Mouse (Mus musculus) erythroblast, adult 5-6 weeks (primary cell): ENCODE data around the gene Amz1. TPM values are rescaled to one million over a fixed set of nuclear protein-coding genes. Genes with fewer than 3 reads are reported as not detected.

Experiments used
- ATAC-seq: replicated peaks from 2 replicates; pipeline ENCODE4 v1.8.0; 2016; ENCODE audit warnings: moderate number of reproducible peaks, mild to moderate bottlenecking, moderate TSS enrichment, inconsistent platforms; ENCODE audit not compliant: poor library complexity, low FRiP score, severe bottlenecking
- total RNA-seq, 2 experiments: library from RNA; stranded (forward) in 1 of 2; stranded (reverse) in 1 of 2; fragments of 150-400 nt in 1 of 2; fragments of 200-764, 138-1000 nt in 1 of 2; gene quantifications; 2 replicates each; pipeline versions ENCODE4 v1.2.3 to v1.2.4; 2015 to 2017; ENCODE audit warnings: low replicate concordance in 2 of 2

Amz1 gene
- total RNA-seq (2015; ENCODE audit: low replicate concordance) (0.38 and 6.1 TPM in 2 replicates), total RNA-seq (2017; ENCODE audit: low replicate concordance) (0.28 and 1.3 TPM in 2 replicates)

DNA sequence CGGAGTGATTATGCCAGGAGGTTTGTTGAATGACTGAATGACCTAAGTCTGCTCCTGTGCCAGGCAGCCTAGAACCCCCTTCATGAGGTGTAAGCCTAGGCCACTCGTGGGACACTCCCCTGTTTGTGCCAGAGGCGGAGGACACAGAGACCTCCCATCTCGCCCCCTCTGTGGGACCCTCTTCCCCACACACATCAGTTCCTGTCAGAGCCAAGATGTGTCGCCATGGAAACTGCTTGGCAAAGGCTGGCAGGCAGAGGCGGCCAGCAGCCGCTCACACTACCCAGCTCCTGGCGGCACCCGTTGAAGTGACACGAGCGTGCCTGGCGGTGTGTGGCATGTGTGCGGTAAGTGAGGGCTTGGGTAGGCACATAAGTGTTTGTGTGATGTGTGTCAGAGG lies at the start of gene Amz1:
Gene Amz1, plus strand, starts transcription at position 306 of the 400 bp plus-strand sequence.
- ATAC-seq, result no peak

DNA sequence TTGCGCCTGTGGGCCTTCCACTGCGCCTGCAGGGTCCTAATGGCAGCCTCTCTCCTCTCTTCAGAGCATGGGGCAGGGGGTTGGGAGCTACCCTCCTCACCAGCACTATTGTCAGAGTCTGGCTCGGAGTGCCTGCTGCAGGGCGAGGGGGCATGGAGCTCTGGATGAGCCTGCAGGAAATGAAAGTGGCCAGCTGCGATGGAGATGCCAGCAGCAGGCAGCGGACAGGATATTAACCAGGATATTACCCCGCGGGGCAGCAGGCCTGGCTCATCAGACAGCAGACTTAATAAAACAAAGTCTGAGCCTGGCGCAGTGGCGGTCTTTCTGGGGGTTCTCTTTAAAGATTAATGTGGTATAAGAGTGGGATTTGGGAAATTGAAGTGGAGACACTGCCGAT lies 48.8 kb upstream of the Amz1 start:
- no peak for ATAC-seq

DNA sequence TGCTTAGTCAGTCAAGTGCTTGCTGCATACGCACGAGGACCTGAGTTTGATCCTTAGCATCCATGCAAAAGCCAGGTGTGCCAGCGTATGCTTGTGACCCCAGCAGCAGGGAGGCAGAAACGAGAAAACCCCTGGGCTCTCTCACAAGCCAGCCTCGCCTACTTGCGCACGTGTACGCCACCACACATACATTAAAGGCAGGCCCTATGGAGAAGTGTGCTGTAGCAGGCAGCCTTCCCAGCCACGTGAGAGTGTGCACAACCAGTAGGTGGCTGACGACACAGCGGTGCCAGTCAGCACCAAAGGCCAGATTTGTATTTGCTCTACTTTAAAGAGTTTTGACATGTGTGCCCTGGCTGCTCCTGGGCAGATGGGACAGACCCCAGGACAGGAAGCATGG lies 48.3 kb upstream of the Amz1 start:
- no peak for ATAC-seq

DNA sequence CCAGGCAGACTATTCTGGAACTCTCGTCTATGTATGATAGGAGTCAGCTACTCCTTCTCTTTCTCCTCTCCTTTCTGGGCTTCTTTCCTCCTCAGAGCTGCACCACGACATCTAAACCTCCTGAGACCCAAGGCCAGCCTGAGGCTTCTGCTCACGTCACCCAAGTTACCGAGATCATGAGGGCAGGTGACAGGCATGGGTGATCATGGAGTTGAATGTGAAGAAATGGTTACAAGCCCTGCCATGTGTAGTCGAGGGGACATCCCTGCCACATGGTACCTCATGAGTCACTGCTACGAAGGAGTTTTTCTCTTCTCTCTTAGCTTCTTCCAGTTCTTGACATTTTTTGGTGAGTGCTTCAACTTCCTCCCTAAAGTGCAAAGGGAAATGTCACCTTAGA lies 46.8 kb upstream of the Amz1 start:
- no peak for ATAC-seq

DNA sequence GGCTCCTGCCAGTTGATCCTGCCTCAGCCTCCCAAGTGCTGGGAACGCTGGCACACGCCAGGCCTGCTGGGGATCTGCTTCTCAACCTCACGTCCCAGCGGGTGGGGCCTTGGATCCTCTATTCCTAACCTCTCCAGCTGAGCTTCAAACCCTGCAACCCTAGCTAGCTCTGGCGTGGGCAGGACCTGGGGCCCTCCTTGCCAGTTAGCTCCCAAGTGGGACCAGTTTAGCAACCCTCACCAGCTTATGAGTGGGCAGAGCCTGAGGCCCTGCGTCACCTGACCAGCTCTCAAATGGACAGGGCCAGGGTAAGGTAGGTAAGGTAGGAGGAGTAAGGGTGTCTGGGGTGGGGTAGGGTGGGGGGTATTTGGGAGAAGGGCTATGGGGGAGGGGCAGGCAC lies 43.9 kb upstream of the Amz1 start:
- ATAC-seq, result no peak

DNA sequence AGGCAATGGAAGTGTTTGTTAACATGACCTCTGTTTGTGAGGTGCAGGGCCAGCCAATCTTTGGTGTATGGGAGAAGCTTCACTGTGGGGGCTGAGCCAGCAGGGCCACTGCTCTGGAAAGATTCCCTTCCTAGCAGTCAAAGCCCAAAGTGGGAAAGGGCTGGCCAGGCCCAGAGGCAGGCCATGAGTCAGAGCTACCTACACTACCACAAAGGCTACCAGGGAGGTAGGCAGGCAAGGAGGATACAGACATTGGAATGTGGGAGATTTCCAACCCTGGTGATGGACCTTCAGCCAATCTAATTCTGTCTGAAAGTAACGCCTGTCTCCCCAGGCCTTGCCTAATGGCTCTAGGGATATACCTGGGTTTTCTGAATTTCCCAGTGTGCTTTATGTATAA lies 43.0 kb upstream of the Amz1 start:
- ATAC-seq, result no peak

DNA sequence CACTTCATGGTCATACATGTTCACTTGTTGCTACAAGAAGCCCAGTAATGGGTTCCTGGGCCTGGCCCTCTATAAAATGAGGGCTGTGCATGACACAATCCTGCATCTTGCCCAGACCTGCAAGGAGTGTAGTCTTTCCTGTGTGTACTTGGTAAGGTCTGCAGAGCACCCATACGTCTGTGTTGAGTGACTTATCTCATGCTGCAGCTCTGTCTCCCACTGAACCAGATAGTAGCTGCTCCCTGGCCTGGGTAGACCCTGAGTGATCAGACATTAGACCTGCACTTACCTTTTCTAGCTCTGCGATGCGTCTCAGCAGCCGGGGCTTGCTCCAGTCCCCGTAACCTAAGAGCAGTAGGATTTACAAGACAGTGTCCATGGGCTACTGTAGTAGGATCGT lies 41.8 kb upstream of the Amz1 start:
- ATAC-seq, result no peak

DNA sequence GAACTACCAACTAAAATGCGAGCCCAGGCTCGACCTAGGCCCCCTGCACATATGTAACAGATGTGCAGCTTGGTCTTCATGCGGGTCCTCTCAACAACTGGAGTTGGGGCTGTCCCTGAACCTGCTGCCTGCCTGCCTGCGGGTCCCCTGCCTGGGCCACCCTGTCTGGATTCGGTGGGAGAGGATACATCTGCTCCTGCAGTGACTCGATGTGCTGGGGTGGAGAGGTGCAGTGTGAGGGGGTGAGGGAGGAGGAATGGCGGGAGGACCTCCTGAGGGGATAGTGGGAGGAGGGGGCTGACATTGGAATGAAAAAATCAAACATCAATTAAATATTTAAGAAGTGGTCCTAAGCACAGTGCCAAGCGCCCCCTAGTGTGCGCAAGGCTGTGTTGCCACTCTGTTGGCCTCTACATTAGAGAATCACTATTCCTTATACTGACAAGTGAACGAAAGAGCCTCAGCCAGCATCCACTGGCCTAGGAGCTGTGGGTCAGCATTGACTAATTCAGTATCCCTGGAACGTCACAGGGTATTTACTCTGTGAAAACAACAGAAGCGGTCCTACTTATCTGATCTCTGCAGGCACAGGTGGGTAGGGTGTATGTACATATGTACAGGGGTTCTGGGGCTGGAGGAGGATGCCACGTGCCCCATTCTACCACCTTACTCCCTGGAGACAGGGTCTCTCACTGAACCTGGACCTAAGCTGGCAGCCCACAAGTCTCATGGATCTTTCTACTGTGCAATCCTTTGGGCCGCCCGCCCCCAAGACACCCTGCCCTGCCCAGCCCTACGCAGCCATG lies 39.4 kb upstream of the Amz1 start:
- peak; percentile 62; the same call in 1 of the 2 replicates for ATAC-seq

DNA sequence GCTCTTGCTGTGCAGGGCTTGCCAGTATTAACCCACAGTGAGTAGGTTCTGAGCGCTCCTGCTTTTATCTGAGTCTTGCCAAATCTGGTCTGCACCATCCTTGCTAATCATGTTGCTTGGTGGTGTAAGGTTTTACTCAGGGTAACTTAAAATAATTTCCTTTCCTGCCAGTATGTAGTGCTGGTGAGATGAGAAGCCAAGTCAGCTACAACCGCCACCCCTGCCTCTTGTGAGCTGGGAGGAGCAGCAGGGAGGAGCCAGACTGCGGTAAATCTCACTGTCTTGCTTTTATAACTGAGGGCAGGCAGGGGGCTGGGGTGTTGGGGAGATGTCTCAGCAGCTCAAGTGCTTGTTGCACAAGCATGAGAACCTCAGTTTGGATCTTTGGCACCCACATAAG lies 35.5 kb upstream of the Amz1 start:
- no peak for ATAC-seq

DNA sequence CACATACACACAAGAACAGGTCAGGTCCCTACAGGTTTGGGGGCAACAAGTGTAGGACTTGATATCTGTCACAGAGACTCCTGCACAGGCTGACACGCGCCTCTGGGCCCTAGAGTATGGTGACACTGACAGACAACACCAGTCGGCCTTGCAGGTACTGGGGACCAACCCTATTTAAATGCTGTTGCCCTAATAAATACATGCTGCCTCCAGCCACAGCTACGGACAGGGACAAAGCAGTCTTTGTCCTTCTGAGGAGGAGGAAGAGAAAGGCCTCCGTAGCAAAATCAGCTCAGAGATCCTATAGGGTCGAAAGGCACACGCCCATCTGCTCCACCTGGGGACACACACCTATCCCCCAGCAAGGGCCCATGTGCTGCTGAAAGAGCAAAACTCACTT lies 27.9 kb upstream of the Amz1 start:
- ATAC-seq, result no peak

DNA sequence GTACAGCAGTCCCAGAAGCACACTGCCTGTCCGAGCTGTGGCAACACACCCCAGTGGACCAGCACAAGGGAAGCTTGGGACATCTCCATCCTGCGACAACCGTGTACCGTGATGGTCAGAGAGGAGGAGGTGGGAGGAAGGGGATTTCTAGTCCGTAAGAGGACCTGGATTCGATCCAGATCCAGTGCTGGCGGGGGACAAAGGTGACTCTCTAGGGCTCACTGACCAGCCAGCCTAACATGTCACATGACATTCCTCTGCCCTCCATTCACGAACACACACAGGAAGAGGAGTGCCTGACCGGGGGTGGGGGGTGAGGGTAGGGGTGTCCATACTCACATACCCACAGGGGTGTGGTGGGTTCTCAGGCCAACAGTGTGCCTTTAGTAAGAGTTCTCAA lies 24.2 kb upstream of the Amz1 start:
- no peak for ATAC-seq

DNA sequence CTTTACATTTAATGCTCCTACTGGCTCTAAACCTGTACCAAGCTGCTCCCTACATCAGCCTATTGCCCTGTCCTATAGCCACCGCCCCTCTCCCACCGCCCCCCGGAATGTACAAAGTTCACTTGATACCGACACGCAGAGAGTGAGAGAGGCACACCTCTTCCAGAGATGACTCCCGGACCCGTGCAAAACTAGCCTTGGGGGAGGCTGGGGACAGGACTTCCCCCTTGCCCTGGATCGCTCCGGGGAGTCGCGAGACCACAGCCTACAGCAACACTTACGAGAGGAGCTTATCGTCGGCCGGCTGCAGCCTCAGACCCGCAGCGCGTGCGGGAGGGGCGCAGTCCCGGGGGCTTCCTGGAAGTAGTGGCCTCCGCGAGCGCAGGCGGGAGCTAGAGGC lies 22.3 kb upstream of the Amz1 start:
- no peak for ATAC-seq

DNA sequence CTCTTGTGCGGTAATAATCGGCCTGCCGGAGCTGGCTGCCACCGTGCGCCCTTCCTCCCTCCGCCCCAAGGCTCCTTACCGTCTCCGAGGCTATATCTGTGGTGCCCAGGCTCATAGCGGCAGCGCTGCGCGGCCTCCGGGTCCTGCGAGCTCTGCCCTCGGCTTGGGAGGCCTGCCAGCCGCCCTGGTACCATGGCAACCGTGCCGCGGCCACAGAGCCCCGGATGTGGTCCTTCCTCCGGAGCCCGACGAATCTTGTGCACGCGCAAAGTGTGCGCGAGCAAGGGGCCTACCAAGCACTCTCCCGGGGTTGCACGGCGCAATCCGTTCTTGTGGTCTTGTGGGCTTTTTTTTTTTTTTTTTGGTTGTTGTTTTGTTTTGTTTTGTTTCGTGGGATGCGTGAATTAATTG lies 21.8 kb upstream of the Amz1 start, which contains the start of gene Iqce:
Gene Iqce, minus strand, starts transcription at position 276 of the 411 bp plus-strand sequence.
- peak; percentile 40 for ATAC-seq

DNA sequence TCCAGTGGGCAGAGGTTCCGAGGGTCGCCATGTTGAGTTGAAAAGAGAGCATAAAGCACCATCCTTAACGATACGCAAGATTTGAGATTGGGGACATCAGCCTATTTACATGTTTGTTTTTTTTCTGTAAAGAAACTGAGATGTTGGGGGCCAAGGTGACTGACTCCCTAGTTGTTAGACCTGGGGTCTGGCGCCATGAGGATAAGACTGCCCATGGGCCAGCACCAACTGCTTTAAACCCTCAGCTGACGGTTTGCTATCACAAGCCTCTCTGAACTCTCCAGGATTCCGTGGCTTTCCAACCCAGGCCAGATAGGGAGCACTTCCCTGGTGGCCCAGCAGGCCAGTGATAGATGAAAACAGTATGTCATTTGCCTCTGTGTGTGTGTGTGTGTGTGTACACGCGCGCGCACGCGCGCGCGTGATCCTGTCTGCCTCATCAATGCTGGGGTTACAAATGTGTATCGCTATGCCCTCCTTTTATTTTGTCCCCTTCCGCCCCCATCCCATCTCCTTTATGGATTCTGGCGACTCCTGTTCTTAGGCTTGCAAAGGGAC lies 21.2 kb upstream of the Amz1 start:
- ATAC-seq, result no peak

DNA sequence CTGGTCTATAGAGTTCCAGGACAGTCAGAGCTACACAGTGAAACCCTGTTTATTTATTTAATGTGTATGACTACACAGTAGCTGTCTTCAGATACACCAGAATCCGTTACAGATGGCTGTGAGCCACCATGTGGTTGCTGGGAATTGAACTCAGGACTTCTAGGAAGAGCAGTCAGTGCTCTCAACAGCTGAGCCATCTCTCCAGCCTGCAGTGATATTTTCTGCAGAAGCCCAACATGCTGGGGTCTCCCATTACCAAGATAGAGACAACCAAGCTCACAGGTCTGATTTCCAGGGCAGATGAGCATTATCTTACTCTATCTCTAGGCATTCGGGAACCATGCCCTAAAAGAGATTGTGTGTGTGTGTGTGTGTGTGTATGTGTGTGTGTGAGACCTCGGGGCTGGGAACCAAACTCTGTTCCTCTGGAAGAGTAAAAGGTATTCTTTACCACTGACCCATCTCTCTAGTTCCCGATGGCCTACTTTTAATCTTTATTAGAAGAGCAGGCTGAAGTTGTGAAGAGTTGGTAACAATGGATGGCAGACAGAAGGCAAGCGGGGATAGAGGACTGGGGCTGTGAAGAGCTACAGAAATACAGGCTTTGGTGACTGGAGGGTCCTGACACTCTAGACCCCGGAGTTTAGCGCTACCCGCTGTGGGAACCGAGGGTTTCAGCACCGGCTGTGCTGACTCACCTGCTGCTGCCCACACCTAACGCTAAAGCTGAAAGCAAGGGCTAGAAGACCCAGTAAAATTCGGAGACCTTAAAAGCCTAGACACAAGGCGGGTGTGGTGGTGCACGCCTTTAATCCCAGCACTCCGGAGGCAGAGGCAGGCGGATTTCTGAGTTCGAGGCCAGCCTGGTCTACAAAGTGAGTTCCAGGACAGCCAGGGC lies 20.2 kb upstream of the Amz1 start:
- no peak for ATAC-seq

DNA sequence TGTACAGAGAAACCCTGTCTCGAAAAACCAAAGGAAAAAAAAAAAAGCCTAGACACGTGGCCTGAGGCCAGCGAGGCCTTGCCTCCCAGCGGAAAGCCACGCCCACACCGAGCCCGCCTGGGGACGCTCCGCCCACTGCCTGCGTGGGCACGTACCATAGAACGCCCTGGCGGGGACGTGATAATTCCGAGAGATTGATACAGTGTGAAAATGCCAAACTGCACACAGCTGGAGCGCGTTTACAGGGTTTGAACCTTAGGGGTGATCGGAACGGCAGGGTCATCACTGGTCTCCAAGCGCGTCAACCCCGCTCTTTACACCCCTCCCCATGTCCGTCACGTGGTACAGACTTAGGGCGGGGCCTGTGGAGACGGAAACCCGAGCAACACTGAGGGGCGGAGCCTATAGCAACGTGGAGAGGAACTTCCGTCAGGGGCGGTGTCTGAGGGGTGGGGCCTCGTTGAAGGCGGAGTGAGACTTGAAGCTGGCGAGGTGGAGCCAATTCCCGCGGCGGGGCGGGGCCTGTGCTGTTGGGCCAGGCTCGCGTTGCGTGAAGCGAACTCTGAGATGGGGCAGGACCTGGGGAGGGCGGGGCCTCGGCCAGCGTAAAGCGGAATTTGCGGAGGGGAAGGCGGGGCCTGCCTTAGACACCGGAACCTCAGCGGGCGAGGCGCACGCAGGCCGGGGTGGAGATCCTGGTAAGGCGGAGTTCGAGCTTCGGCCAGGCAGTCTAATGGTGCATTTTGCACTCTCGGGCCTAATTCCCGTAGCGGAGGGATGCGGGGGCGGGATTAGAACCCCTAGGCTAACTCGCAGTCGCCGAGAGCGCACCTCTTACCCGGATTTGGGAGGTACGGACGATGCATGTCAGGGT lies 19.3 kb upstream of the Amz1 start, which contains the start of gene Brat1:
Gene Brat1, plus strand, starts transcription at position 634 of the 874 bp plus-strand sequence.
- ATAC-seq, result peak; percentile 89

DNA sequence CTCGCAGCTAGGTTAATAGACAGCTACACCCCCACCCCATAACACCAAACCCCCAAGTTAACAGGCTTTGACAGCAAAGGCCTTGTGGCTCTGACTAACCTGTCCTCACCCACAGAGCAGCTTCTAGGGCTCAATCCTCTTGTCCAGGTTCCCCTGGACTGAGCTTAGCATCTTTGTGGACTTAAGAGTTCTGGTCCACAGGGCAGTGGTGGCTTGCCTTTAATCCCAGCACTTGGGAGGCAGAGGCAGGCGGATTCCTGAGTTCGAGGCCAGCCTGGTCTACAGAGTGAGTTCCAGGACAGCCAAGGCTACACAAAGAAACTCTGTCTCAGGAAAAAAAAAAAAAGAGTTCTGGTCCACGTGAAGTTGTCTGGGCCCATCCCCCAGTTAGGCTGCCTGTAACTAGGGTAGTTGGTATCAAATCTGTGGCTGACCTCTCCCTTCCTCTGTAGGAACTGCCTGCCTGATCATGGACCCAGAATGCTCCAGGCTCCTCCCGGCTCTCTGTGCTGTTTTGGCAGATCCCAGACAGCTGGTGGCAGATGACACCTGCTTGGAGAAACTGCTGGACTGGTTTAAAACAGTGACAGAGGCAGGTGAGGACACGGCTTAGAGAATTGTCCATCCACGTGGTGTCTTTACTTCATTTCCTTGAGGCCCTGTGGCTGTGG lies 18.3 kb upstream of the Amz1 start:
- no peak for ATAC-seq

DNA sequence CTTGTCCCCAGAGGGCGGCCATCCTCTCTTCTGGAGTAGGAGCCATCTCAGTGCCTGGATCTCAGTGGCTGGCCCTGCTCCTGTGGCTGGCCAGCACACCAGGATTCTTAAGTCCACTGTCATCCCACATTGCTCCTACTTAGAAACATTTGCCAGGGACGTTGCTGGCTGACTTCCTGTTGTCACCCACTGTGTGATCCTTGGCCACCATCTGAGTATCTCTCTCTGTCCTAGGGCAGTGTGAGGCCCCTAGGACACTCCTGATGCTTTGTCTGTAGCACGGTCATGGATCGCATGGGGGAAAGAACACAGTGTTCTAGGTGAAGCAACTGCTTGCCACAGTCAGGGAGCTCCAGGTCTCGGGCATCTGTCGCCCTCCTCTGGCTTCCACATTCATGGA lies 13.6 kb upstream of the Amz1 start:
- ATAC-seq, result no peak

DNA sequence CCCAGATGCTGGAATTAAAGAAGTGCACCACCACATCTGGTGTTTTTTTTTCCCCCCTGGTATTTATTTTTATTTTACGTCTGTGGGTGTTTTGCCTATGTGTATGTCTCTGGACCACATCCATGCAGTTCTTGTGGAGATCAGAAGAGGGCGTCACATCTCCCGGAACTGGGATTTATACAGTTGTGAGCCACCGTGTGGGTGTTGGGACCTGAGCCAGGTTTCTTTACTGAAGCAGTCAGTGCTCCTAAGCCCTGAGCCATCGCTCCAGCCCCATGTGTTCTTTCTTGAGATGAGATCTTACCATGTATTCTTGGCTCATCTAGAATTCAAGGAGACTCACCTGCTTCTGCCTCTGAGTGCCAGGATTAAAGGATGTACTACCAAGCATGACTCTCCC lies 12.9 kb upstream of the Amz1 start:
- ATAC-seq, result no peak
